Mouse (Mus musculus) neural tube, embryonic 10.5 days (tissue): ENCODE results near the gene Wdr47.
"Not testable (repeated sequence)": the region's sequence is repeated elsewhere in the genome, so short reads cannot be mapped to it uniquely, and the experiment has no call there.

Source experiments
- DNase-seq: peaks from one replicate; pipeline ENCODE4 v3.0.0-alpha.2; 2017; ENCODE audit warnings: low spot score; ENCODE audit errors: extremely low spot score

Wdr47 gene

DNA sequence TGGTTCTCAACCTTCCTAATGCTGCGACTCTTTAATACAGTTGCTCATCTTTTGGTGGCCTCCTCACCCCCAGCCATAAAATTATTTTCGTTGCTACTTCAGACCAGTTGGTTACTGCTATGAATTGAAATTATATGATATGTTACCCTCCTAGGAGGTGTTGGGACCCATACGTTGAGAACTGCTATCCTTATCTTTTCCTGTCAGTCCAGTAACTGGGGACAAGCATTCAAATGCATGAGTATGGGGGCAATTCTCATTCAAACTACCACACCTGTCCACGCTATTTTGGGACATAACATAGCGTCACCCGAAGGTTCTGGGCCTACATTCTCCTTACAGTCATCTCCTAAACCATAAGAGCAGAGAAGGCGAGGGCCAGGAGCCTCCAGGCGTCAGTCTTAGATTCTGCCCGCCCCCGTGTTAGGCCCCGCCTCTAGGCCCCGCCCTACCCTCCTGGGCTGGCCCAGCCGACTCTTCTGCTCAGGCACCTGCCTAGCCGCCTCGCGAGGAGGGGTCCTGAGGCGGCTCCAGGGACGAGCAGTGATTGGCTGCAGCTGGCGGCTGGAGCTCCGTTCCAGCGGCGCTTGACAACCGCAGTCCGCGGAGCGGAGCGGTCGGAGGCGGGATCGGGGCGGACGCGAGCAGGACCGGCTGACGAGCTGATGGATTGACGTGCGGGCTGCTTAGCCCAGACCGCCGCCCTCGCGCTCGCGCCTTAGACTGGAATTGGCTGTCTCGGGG, at the start of gene Wdr47:
Gene Wdr47 (plus strand): TSS at position 494 of the 744 bp plus-strand sequence.
- DNase-seq: peak; percentile 96

GRCm38 (mm10) chr3:108542299-108542698, 48.8 kb upstream of the Wdr47 start:
- DNase-seq: no peak

DNA sequence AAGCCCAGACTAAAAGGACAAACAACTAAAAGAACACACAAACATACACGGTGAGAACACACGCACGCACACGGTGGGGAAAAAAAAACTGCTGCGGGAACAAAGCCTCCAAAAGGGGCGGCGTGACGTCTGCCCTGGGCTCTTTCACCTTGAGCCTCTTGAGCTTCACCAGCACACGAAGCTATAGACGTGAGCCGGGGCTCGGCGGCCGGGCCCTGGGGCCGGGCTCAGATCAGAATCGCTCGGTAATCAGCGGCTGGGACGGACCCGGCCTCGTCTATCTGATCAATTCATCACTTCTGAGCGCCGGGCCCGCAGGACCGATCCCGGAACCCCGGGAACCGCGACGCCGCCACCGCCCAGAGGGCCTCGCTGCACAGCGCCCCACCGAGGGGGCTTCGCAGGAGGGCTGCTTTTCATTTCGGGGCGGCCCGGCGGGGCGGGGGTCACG, 36.9 kb upstream of the Wdr47 start:
- DNase-seq: no peak

- DNase-seq: peak; percentile 92
These were observed 36.3 kb upstream of the Wdr47 start for GRCm38 (mm10) chr3:108554587-108555312.

DNA sequence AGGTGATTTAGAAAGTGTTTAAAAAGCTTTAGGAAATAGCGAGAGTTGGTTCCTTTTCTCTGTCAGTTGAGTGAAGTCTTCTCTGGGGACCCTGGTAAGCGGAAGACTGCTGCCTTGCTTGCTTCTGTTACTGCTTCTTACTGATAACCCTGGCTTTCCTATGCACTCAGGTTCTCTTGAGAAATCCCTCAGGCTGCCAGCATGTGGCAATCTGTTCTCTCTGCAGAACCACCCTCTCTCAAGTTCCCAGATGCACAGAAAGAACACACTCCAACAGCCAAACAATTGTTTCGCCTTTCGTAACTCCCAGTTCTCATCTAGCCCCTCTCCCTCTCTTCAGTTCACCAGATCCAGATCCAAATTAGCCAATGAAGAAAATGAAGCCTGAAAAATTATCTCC, 33.2 kb upstream of the Wdr47 start:
- DNase-seq: no peak

GRCm38 (mm10) chr3:108562133-108562730, 28.8 kb upstream of the Wdr47 start, which contains the start of gene Tmem167b:
TSS of gene Tmem167b (minus strand) at chr3:108562466.
- peak; percentile 96 for DNase-seq

- DNase-seq: no peak
These were observed 28.3 kb upstream of the Wdr47 start for GRCm38 (mm10) chr3:108562777-108563271.

DNA sequence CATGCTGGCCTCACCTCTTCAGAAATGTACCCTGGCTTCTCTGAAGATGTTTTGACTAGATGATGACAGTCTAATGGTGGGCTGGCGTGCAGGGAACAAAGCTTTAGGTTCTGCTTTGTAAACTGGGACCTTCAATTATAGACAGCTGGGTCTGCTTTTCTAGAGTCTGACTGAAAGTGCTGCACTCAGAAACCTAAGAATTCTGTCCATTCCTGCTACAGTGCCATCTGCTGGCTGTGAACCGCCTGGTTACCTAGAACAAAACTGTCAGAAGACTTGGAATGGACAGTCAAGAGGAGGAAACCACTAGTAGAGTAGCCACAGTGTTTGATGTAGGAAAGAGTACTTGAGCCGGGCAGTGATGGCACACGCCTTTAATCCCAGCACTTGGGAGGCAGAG, 27.8 kb upstream of the Wdr47 start:
- DNase-seq: peak; percentile 79

GRCm38 (mm10) chr3:108567990-108568877, 22.8 kb upstream of the Wdr47 start:
- DNase-seq: peak; percentile 33

DNA sequence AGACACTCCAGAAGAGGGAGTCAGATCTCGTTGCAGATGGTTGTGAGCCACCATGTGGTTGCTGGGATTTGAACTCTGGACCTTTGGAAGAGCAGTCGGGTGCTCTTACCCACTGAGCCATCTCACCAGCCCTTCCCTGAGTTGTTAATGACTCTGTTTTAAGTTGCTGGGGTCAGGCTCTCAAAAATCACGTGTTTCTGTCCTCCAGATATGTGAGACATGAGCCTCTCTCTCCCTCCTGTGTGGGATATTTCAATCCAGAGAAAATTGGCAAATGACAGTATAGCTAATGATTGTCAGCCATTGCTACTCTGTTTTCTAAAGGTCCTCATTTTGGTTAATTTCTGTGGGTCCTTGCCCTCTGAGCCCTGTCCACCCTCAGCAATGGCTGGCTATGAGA, 21.4 kb upstream of the Wdr47 start:
- DNase-seq: not testable (repeated sequence)

GRCm38 (mm10) chr3:108570813-108571212, 20.3 kb upstream of the Wdr47 start:
- no peak for DNase-seq

DNA sequence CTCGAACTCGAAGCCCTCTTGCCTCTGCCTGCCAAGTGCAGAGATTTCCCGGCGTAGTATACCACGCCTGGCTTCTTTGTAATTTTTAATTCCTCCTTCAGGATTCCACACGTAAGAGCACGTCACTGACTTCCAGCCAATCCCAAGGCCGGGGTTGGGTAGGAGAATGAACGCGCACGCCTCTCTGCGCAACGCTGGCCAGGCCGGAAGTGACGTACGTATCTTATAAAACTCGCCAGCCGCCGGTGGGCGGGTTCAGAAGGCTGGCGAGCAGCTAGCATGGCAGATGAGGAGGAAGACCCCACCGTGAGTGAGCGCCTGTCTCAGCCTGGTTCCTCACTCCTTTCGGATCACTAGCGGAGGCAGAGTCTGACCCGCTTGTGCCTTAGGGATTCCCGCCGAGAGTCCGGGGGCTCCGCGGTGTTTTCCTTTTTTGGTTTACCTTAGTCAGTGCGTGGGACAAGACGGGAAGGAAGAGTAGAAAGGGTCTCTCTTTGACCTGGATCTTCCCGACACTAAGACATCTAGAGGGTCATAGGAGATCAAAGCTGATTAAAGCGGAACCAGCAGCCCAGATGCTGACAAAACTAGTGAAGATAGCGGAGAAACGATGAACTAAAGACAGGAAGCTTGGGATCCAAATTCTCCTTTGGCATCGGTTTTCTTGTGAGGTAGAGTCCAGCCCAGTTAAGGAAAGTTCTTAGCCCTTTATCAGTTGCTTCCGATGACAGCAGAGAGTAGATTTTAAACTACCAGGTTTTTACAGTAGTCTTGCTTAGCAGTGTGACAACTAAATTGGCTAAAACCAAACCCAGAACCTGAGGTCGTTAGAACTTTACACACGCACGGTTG, 19.4 kb upstream of the Wdr47 start, which contains the start of gene Taf13:
Gene Taf13 (plus strand): TSS at position 256 of the 852 bp plus-strand sequence.
- peak; percentile 95 for DNase-seq

- DNase-seq: no peak
These were observed 18.6 kb upstream of the Wdr47 start for GRCm38 (mm10) chr3:108572309-108573010.

- DNase-seq: no peak
These were observed 17.1 kb upstream of the Wdr47 start for GRCm38 (mm10) chr3:108574018-108574417.

DNA sequence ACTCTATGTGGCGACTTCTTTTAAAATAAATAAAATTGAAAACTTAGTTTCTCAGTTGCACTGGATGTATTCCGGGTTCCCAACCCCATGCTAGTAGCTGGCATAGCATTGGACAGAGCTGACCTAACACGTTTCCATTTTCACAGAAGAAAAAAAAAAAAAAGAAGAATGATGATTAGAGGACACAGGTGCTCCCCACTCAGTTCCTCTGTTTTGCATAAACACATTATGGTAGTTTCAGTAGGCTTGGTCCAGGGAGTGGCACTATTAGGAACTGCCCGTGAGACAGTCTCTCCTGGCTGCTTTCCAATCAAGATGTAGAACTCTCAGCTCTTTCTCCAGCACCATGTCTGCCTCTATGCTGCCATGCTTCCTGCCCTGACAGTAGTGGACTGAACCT, 6.5 kb upstream of the Wdr47 start:
- no peak for DNase-seq

DNA sequence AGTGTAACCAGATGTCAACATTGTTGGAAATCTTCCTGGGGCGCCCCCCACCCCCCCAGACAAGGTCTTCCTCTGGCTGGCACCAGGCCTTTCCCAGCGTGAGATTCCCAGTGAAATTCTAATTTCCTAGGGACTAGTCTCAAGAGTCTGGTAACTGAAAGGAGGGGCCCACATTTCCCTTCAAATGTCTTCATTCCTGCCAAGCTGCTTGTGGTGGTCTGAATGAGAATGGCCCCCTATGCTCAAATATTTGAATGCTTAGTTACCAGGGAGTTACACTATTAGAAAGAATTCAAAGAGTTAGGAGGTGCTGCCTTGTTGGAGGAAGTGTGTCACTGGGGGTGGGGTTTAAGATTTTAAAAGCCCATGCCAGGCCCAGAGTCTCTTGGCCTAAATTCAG, 2.6 kb upstream of the Wdr47 start:
- DNase-seq: no peak

DNA sequence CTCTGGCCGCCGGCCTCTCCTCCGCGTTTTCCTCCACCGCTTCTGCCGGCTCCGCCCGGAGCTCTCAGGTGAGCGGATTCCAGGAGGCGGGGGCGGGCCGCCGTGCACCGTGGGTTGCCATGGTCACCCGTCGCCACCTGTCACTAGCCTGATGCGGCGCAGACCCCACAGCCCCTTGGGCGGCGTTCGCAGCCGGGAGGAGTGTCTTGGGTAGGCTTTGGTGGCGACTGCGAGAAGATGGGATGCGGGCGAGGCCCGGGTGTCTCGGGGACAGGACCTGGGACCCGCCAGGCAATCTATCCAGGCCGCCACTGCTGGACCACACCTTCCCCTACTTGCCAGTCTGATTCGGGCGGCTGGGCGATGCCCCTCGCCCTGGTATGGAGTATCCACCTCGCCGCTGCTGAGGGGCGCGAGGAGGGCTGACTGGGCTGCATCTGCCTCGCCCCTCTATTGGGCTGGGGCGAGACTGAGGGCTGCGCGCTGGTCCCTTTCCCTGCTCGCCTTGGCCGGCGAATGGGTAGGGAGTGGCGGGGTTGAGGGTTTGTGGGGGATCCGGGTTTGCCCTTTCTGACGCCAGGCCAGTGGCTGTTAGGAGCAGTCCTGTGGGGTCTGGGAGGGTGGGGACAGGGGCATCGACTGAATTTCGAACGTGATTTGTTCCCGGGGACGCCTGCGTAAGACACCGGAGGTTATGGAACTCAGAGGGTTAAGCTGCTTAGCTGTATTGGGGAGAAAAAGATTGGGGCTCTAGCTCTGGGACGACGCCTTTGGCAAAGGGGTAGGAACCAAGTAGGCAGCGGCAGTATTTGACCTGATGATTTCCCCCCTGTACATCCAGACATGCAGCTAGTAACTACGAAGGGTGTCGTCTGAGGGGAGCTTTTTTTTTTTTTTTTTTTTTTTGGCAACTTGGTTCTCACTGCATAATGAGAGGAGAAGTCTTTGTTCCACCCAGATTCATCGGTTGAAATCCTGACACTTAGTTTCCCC, 747 bp downstream of the Wdr47 start:
- no peak for DNase-seq

DNA sequence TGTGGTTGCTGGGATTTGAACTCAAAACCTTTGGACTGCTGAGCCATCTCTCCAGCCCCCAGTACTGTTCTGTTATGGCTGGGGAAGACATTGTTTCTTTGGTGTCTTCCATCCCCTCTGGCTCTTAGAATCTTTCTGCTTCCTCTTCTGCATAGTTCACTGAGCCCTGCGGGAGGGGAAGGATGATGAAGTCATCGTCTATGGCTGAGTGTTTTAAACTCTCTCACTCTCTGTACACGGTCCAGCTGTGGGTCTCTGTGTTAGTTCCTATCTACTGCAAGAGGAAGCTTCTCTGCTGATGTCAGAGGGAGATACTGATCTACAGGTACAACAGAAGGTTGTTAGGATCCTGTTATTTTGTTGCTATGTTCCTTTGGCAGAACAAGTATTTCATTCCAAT, 17.8 kb downstream of the Wdr47 start:
- DNase-seq: no peak
